Mouse (Mus musculus) naive thymus-derived CD4-positive, alpha-beta T cell, adult 2 months (primary cell): ENCODE measurements at regions not wholly inside any gene's neighbourhood (a gene's known extent, or its start where the extent isn't known, plus 50 kb on each side); places are given as distances from the start of the nearest gene placed in this dataset.
A peak's percentile ranks its signal among the peaks of the same experiment; 100 is the strongest.

Source experiments
- DNase-seq: peaks from one replicate; pipeline ENCODE4 v3.0.0-alpha.2; 2011; ENCODE audit warnings: low read depth

DNA sequence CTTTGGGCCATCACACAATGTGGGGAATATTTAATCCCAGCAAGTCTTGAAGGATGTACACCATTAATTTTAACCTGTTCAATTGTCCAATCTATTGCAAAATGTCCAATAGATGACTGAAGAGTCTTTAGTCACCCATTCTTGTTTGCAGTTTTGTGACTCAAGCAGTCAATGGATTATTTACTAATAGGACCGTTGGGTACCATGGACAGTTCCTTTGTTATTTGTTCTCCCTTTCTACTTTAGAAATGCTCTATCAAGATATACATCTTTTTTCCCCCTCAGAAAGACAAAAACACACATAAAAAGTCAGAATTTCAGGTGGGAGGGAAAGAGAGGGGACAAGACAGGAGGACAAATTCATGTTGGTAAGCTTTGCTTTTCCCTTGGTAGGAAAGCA lies 598.3 kb downstream of the Gm9195 start:
- DNase-seq = no peak

DNA sequence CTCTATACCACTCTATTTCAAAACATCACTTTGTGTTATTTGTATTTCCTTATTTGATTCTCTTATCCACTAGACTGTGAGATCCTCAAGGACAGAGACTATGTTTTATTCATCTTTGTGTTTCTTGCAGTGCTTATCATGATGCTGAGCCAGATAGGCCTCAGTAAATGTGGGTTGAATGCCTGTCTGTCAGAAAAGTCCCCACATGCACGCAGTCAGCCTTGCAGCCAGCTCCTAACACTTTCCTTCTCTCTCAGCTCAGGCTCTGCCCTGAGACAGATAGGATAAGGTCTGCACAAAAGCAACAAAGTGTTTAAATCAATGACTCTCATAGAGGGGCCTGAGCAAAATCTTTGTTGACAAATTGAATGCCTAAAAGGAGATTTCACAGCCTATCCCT lies 600.0 kb downstream of the Gm9195 start:
- DNase-seq = no peak

DNA sequence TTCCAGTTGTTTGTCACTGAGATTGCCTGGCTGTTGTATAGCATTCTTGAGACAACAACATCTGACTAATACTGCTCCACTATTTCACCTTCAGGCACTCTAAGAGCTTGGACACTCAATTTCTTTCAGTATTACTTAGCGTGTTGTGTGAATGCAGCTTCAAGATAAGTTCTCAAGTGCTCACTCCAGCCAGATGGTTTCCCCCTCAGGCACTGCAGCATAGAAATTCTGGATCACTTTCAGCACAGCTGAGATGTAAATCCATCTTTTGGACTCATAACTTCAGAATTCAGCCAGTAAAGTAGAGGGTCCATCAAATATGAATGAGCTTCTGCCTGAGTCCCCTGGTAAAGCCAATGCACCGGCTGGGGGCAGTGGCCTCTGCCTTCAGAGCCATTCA lies 608.8 kb downstream of the Gm9195 start:
- no peak for DNase-seq

- no peak for DNase-seq
These were observed 646.1 kb downstream of the Gm9195 start for GRCm38 (mm10) chr14:71845546-71845945.

- no peak for DNase-seq
These were observed 682.7 kb downstream of the Gm9195 start for GRCm38 (mm10) chr14:71808863-71809487.

DNA sequence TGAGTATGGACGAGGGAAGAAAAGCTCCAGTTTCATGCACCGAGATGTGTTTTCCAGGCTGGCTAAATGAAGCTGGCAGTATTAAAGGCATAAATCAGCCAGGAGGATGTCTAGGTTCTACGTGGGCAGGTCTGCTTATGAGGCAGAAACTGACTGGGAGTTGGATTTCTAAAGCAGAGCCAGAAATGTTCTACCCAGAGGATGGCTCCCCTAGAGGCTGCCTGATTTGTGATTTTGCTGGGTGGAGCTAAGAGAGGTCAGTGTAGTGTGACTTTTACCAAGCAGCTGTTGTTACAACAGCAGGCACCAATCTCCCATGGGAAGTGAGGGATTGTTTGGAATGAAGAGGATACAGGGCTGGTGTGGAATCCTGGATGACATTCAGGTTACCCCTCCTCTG lies 686.0 kb downstream of the Gm9195 start:
- no peak for DNase-seq

DNA sequence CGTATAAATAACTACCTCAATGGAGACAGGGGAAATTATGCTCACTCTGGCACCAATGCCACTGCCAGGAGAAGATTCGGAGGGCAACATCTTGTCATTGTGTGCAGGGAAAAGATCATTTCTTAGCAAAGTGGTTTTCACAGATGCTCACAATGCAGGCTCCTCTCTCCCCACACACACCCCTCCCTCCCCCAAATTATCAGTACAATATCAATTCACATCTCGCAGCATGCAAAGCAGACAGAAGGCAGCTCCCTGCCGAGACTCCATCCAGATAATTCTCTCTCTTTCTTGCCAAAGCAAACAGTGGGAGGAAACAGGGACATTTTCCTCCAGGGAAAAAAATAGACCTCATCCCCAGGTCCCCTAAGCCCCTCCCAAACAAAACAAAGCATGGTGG lies 691.8 kb downstream of the Gm9195 start:
- no peak for DNase-seq

DNA sequence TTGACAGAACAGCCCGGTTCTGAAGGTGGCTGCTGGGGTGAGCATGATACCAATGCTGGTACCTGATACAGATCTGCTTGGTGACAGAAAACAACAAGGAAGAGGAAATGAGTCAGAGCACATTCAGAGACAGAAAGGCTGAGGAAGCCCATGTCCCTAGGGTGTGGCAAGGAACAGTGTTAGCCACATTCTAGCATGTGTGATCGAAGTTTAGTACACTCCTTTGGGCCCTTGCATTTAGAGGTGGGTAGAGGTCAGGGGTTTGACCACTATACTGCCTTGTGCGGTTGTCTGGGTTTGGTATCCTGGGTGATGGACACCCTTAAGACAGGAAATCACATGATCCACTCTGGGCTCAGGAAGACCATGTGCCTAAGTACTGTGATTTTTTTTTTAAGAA lies 695.9 kb downstream of the Gm9195 start:
- no peak for DNase-seq

GRCm38 (mm10) chr14:71776990-71777525 lies 714.6 kb downstream of the Gm9195 start:
- no peak for DNase-seq

DNA sequence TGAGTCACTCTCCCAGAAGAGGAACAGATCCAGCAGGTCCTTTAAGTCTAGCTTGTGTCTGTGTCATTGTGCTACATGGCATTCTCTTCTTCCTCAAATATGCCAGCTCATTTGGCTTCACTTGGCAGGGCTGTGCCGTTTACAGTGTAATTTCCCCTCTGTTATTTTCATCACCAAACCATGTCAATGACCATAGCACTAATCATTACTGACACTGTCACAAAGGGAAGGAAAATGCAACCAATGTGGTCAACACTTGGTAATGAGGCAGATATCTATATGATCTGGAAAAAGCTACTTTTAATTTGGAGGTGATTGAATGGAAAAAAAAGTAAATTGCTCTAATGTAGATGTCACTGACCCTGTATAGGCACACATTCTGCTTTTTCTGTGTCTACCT lies 724.8 kb downstream of the Gm9195 start:
- DNase-seq = no peak

DNA sequence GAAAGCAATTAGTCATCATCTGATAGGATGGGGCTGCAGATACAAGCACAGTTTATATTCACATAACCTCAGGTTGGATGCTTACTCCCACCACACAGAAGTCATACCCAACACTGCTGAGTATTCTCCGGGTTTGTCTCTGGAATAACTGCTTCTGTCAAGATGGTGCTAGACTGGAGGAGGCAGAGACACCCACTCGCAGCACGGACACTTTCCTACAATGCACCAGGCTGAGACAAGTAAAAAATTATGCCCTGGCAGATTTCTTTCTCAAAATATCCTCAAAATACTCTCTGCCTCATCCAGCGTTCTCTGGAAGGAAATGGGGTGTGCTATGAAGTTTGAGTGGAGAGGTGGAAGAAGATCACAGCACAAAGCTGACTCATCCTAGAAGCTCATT lies 763.1 kb downstream of the Gm9195 start:
- DNase-seq = no peak

GRCm38 (mm10) chr14:71723526-71723925 lies 768.1 kb downstream of the Gm9195 start:
- DNase-seq = no peak

DNA sequence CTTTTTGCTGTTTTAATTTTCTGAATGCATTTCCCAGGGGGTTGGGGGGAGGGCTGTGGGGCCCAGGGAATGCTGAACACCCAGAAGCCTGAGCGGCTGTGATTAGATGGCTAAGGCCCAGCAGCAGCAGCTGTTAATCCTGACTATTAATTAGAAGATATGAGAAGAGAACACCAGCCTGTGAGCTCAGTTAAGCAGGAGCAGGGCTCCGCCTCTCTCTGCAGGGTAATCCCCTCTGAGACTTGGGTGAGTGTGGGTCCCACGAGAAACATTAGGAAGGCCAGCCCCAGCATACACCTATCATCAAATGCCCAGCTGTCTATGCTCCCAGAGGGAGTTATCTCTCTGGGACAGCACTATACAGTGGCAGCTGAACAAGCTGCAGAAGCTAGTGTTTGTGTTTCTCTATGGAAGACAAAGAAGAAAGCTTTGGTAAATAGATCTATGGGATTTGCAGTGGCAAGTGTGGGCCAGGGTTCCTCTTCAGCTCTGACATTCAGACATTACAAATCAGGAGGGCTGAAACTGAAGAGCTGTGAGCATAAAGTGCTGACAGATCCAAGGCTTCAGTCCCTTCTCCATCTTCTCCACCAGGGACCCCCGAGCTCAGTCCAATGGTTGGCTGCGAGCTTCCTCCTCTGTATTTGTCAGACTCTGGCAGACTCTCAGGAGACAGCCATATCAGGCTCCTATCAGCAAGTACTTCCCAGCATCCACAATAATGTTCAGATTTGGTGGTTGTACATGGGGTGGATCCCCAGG lies 781.9 kb downstream of the Gm9195 start:
- DNase-seq = no peak

DNA sequence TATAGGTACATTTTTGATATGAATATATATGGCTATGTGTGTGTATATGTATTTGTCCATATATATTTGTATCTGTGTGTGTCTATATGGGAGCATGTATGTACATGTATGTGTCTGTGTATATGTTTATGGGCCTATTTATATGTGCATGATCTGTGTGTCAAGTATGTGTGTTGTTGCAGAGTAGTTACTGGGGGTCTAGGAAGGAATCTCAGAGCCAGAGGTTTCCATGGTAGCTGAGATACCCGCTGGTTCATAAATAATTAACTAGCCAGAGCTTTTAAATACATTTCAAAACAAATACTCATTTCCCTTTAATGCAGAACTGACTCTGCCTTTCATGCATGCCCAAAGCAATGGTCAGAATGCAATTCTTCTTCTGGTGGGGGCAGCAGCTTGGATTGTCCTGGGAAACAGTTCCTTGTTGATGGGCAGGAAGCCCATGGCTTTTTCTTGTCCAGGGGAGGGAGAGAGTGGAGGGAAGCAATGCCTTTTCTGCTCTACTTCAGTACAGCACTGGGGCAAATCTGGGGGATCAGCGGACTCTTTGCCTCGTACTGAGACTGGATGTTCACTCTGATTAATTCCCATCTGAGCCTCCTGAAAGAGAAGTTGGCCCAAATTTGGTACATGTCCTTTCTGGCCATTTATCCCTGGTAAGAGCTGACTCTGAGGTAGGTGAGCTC lies 798.7 kb downstream of the Gm9195 start:
- DNase-seq = no peak

DNA sequence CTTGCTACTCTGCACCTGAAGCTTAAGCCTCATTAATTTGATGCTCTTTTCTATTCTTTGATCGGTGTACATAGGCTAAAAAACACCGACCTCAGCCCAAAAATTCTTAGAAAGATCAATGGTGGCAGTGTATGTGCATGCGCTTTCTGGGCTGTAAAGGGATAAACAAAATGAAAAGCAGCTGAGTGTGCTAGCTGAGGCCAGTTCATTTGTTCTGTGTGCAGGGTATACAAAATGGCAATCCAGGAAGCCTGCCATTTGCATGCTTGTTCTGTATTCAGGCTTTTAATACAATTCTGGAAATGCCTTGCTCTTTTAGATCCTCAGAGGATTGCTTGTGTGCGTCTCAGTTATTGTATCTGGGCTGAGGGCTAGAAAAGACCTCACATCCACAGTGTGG lies 817.1 kb downstream of the Gm9195 start:
- no peak for DNase-seq

DNA sequence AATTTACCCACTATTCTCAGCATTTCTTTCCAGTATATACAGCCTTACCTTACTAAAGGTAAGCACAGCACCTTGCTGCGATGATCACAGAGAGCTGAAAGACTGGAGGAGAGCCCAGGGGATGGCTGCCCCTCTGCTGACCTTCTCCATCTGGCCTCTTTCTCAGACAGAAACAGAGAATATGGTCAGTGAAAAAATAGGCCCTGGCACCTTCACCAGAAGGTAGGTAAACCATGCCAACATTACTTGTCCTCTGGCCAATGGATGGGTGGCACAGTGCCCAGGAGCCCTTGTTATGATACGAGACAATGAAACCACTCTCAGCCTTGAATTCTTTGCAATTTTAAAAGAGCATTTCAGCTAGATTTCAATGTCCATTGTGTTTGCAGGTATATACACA lies 817.8 kb downstream of the Gm9195 start:
- no peak for DNase-seq

DNA sequence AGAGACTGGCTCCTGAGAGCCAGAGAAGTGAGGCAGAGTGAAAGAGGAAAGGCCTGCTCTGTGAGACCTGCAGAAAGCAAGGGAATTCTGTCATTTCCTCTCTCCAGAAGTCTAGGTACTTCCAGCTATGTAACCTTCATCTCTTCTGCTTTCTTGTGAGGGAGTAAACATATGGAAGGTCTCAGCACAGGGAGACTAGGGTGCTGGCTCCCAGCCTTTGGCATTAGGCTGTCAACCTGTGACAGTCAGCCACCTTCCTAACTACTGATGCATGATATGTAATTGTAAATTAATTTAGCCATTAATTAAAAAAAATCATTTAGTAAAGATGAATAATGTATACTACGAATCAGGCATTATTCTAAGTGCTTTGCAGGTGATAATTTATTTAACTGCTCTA lies 819.2 kb downstream of the Gm9195 start:
- DNase-seq = no peak

DNA sequence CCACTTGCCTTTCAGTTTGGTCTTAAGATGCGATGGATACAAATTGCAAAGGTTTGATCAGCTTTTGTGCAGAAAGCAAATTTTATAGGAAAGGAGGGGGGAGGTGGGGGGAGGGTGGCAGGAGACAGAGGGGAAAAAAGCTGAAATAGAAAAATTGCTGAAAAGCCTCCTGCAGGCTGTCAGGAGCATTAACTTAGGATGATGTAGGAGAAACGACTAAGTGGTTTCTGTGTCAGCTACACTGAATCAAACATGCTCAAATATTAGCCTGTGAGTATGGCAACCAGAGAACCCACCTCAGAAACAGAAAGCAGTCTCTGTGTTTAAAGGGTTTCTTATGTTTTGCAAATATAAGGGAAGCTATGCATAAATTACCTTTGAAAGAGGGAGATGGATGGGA lies 819.6 kb downstream of the Gm9195 start:
- no peak for DNase-seq

DNA sequence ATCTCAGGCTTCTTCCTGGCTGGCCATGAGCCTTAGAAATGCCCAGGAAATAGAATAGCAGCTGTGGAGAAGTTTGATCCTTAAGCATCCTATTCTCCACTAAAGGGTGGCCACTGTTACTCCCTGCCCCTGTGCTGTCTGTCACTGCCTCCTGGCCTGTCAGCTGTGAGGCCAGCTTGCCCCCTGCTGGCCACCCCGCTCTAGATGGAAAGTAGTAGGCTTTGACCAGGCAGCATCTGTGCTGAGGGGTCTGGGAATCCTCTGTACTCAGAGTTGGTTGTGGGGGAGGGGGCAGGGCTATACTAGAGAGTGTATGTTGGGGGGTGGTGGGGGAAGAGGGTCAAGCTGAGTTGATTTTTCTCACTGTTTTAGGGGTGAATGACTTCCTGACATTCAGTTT lies 821.2 kb downstream of the Gm9195 start:
- DNase-seq = peak; percentile 5

DNA sequence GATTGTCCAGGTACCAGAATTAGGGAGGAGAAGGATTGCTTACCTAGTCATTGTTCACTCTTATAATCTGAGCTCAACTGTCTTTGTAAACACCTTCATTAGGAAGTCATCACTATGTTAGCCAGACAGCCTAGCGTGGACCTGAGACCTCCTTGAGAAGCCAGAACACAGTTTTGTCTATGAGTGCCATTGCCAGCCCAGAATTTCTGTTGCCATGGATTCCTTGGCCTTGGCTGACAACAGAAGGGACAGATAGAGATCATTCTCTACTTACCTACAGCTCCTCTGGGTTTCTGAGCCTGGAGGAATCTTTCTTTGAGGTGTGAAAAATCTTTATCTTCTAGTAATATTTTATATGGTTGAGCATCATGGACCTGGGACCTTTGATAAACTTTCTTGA lies 825.0 kb downstream of the Gm9195 start:
- no peak for DNase-seq

DNA sequence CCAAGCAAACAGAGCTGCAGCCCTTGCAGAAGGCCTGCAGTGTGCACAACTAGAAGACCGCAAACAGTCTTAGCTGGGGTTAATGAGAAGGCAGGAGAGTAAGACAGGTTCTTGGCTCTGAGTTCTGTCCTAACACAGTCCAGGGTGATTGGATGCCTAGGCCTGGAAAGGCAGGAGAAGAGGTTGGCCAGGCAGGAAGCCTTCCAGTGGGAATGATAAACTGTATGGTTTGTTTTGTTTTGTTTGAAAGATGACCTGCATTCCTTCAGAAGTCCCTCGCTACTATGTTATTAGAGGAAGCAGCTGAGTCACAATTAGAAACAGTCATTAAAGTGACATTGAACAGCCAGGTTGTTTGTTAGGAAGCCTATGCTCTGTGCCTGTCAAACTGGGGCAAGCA lies 831.5 kb downstream of the Gm9195 start:
- no peak for DNase-seq

DNA sequence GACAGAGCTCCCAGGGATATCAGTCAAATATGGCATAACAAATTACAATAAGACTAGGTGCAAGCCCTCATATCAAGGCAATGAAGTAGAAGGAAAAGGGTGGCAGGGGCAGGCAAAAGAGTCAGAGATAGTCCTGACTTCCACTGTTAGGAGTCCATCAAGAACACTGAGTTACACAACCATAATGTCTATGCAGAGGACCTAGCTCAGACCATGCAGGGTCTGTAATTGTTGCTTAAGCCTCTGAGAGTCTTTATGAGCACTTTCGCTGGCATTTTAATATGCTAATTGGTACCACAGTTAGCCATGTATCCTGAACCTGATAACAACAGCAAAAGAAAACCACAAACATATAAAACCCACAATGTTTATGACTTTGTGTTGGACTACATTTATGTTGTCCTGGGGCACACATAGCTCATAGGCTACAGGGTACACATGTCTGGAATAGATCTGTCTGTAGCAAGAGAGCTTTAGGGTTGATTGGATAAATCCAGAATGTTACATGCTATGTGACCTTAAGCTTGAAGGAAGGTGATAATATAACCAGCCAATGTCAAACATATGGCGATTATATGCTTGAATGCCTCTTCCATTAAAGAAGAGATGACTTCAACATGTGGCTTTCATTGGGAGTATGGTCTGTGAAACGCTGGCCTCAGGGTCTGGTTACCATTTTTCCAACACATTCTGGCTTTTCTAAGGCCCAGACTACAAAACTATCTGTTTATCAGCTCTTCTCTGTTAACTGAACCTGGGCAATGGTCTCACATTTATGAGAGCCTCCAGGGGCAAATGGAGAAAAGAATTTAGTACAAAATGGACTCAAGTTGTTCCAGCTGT lies 836.6 kb downstream of the Gm9195 start:
- DNase-seq = no peak
